Mouse (Mus musculus): ENCODE results near the gene Clic5.
A peak's percentile ranks its signal among the peaks of the same experiment; 100 is the strongest.
"Not testable (repeated sequence)": the region's sequence is repeated elsewhere in the genome, so short reads cannot be mapped to it uniquely, and the experiment has no call there.

Gene Clic5

DNA sequence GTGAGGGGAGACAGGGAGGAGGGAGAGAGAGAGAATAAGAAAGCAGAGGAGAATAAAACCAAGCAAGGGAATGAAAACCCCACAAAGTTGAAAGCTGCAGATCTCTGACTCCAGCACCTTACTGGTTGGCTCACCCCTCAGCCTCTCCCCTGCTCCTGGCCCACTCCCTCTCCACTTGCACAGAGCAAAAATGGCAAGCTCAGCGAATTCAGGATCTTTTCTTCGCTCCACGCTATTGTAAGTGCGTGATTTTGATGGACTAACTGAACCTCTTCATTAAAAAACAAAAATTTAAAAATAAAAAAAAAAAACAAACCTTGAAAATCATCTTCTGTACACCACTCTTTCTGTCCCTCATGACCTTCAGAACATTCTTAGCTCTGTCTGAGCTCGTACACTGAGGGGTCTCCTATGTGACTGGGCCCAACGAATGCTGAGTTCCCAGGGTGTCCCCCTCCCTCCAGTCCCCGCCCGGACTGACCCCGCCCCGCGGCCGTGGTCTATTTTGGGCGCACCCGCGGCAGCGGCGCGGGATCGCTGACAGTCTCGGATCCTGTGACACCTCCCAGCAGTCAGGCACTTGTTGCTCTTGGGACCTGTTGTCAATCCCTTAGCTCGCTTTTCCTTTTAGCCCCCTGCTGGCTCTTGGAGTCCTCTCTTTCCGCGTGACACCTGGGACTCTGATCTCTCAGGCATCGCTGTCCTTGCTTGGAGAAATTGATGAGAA is at the start of gene Clic5:
Clic5 (plus strand) TSS at position 543 of the 727 bp plus-strand sequence.
- DNase-seq (ENCODE audit: low spot score in 2 of 2): peak; percentile 26 to 27

DNA sequence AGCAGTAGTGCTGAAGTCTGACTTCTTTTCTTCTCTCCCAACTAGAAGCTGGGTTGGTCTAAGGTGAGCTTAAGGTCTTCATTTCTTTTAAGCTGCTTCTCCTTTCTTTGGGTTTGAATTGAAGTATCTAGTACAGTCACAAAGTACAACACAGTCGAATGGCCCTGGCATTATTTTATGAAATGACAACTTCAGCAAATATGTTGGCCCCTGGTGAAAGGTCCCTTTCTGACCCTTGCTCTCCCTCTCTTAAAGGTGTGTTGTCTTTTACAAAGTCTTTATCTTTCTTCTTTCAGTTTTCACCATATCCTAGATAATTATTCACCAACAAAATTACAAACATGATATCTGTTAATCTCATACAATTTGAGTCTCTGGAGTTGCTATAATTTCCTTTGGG is 42.6 kb upstream of the Clic5 start:
- DNase-seq (ENCODE audit: low spot score in 2 of 2): no peak

DNA sequence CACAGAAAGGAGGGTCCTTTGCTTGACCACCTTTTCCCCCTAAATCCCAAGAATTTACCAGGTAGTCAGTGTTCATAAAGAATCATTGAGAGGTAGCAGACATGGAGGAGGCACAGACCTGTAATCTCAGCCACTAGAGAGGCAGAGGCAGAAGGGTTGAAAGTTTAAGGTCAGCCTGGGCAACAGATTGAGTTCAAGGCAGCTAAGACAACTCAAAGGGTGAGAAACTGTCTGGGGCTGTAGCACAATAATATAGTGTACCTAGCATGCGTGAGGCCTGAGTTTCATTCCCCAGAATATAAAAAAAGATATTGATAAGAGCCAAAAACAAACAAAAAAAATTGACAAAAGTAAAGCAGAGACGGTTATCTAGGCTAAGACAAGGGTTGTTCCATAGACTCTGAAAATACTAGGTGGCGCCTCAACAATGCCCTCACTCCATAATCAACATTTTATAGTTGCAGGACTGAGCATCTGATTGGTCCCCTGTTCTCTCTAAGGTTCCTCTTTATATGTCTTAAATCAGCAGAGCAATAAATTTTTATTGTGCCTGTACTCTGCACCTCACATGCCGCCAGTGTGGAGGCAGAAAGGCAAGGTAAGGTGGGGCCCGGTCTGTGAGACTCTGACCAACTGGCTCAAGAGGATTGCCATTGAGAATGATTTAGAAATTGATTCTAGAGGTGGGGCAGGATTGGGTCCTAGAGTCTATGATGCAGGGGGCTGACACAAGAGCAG is 40.1 kb upstream of the Clic5 start:
- DNase-seq (ENCODE audit: low spot score in 2 of 2): no peak

DNA sequence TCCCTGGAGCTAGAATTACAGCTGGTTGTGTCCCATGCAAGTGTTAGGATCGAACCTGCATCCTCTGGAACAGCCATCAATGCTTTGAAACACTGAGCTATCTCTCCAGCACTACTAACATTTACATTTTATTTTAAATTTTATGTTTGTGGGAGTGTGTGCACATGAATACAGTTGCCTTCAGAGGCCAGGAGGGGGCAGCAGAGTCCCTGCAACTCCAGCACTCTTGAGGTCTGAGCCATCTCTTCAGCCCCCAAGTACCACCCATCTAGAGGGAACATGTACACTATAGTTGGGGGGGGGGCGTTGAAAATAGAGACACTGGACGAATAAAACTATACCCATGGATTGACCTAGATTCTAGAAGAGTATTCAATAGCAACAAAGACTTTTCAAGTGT is 37.3 kb upstream of the Clic5 start:
- DNase-seq (ENCODE audit: low spot score in 2 of 2): peak in 1 of 2 experiments; percentile 44

DNA sequence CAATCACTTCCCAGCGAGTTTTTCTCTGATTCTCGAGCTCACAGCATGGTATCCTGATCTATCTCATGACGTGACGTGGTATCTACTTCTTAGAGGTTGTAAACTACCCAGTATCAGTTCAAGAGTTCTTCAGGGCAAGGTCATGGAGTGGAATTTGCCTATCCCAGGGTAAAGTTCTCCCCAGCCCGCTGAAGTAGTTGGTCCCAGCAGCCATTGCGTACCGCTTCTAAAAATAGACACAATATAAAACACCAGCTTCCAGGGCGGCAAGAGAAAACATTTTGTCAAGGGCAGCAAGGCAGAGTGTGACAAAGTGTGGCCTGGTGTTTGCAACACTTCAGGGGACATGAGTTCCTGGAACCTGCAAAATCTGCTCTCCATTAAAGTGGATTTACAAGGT is 36.5 kb upstream of the Clic5 start:
- no peak for DNase-seq (ENCODE audit: low spot score in 2 of 2)

DNA sequence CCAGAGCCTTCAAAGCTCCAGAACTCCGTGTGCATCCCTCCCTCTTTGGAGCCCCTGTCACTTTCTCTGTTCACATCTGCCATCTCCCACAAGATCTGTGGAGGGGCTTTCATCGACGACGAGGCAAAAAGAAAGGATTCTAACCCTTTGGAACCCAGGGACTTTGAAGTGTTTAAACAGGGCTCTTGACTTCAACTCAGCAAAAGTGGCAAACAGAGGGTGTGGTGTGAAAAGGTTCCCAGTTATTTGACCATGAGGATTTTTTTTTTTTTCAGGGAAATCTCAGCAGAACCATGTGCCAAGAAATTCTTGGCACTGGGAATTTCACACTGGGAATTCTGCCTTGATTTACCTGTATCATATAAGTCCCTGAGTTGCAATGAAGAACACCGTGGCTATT is 34.5 kb upstream of the Clic5 start:
- DNase-seq (ENCODE audit: low spot score in 2 of 2): no peak

DNA sequence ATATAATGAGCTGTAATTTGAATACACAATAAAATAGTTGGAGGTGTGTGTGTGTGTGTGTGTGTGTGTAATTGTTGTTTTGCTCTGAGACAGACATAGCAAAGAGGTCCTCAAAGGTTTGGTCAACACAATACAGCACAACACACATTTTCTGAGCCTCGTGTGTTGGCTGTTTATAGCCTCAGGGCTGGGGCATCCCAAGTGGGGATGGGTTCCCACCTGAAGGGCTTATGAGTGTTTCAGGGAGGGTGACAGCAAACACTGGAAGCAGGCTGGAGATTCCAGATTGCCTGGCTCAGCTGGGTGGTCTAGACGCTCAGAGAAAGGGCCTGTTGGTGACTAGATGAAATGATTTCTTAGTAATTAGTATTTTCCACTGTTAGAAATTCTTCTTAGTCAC is 33.2 kb upstream of the Clic5 start:
- no peak for DNase-seq (ENCODE audit: low spot score in 2 of 2)

DNA sequence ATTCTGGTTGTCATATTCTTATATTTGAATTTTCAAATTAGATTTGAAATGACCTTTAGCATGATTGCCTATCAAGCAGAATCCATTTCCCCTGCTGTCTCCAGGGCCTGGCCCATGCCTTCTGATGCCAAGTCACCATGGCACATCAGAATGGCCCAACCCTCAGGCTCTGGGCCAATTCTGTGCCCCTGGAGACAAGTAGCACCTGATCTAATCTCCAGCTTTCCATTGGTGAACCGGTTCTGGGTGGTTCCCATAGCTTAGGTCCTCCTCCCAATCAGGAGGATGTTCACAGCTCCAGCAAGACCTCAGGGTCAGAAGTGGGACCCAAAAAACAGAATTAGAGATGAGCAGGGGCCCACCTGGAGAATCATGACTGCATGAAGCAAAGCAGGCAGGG is 30.2 kb upstream of the Clic5 start:
- no peak for DNase-seq (ENCODE audit: low spot score in 2 of 2)

DNA sequence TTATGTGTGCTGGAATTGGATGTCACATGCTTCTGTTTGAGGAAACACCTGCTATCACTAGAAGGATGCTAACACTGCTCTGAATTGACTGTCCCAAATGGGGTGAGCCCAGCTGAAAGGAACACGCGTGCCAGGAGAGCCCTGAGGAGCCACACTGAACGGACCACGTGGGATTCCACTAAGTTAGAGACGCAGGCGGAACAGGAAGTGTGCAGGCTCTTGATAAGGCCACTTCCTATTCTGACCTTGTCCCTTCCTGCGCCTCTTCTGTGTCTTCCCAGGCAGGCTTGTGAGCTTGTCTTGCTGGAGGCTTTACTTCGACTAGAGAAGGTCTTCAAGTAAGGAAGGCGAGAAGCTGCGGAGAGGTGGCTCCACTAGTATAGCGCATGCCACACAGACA is 27.9 kb upstream of the Clic5 start:
- no peak for DNase-seq (ENCODE audit: low spot score in 2 of 2)

DNA sequence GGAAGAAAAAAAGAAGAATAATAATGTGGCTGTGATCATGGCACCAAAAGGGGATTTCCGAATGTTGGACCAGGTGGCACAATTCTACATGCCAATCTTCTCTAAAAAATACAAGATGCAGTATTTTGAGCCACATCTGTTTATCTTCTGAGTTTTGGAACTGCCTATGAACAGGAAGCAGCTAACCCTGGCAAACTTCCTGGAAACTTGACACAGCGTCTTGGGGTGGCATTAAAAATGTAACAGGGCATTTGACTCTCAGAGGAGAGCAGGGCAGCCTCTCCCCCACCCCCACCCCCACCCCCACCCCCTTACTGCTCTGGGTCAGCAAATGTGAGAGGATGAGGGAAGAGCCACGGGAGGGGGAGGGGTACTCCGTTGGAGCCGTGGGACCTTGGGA is 25.9 kb upstream of the Clic5 start:
- no peak for DNase-seq (ENCODE audit: low spot score in 2 of 2)

DNA sequence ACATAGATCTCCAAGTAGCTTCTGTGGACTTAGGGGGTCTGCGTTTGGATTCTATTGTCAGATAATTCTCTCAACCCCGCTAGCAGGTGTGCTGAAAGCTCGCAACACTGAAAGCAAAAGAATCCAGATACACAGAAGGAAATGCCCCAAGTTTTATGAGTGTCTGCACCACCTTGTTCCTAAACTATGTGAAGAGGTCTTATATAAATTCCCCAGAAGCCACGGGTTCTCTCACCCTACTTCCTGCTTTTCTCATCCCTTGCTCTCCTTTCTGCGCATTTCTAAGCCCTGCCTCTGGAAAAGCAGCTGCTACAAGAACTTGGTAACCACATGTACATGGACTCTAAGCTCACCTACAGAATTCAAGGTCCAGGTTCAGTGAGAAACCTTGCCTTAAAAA is 25.4 kb upstream of the Clic5 start:
- DNase-seq (ENCODE audit: low spot score in 2 of 2): no peak

DNA sequence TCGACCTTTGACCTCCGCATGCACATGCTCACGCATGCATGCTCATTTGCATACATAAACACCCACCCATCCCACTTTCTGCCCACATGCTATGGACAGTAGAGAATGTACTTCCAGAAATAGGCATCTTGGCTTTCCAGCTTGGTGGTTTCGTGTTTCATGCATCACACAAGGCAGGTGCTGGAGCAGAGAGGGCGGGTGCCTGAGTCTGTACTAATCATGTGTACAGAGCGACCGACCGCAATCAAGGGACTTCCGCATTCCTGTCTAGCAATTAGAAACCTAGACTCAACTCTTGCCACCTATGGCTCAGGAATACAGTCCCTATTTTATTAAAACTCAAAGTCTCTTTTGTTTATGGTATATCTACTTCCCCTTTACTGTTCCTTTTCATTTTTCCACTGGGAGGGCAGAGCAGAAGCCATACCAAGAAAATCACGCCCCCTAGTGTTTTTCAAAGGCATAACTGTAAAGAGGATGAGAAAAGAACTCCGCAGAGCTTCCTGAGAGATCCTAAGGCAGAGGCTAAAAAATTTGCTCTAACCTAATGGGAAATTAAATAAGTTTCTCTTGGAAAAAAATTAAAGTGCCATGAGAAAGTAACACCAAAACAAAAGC is 22.5 kb upstream of the Clic5 start:
- DNase-seq (ENCODE audit: low spot score in 2 of 2): no peak

DNA sequence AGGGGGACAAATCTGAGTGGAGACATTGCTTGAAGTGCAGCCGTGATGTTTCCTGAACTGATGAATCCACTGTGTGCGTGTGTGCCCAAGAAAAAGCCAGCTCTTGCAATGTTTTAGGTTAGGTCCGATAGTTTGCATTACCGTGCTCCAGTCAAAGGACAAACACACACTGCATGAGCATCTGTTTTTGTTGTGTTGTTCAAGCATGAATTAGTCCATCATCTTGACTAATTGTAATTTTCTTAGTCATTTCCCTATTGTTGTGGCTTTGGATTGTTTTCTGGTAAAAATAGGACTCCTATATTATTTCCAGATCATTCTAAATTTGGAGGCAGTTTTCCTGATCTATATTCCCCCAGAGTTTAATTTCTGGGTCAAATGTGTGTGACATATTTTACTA is 18.7 kb upstream of the Clic5 start:
- no peak for DNase-seq (ENCODE audit: low spot score in 2 of 2)

DNA sequence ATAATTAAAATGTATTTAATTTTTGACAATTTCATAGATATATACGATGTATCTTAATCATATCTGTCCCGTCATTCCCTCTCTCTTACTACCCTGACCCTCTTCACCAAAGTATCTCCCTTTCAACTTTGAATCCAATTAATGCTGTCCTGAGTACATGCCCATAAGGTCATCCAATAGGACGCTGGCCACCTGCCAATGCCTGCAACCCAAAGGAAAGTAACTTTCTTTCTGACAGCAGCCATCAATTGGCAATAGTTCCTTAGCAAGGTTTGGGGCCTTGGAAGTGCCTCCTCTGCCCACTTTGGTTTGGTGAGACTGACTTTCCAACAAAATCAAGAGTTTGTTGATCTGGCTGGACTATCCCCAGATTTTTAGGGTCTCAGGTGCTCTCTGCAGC is 18.1 kb upstream of the Clic5 start:
- no peak for DNase-seq (ENCODE audit: low spot score in 2 of 2)

DNA sequence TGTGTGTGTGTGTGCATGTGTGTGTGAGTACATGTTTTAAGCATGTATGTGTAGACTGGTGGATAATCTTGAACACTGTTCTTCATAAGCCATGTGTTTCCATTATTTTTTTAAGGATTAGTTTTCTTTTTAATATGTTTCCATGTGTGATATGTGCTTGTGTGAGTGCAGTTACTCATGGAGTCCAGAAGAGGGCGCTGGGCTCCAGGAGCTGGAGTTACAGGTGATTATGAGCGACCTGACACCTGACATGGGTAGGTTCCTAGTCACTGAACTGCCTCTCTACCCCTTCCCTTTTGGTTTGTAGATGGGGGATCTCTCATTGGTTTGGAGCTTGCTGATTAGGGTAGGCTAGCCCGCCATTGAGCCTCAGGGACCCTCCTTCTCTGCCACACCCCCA is 16.5 kb upstream of the Clic5 start:
- no peak for DNase-seq (ENCODE audit: low spot score in 2 of 2)

DNA sequence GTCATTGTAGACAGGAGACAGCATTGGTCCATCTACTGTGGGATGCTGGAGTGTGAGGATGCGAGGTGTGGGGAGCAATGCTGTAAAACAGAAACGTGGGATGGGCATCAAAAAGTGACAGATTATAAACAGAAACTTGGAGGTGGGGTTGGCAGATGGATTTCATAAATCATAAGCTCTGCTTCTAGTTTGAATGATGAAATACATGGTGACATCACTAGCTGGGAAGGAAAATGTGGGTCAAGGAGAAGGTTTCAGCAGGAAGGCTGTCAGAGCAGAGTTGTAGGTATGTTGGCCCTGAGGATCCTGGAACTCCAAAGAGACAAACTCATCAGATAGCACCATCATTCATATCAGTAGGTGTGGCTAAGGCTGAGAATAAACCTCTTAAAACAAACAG is 15.0 kb upstream of the Clic5 start:
- DNase-seq (ENCODE audit: low spot score in 2 of 2): no peak

DNA sequence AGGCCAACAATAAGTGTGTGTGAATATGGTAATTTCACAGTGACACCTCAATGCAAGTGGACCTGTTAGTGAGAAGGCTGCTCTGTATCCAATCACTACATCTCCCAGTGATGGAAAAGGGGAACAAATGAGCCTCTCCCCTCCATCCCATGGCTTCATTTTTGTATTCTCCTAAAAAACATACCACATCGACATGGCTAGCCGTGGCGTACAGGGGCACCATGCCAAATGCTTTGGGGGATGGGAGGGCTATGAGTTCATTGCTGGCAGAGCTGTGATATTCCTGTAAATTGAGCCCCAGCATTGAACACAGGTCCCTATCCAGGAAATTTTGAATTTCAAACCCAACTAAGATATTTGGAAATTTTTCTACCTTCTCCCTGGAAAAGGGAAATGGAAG is 11.1 kb upstream of the Clic5 start:
- no peak for DNase-seq (ENCODE audit: low spot score in 2 of 2)

DNA sequence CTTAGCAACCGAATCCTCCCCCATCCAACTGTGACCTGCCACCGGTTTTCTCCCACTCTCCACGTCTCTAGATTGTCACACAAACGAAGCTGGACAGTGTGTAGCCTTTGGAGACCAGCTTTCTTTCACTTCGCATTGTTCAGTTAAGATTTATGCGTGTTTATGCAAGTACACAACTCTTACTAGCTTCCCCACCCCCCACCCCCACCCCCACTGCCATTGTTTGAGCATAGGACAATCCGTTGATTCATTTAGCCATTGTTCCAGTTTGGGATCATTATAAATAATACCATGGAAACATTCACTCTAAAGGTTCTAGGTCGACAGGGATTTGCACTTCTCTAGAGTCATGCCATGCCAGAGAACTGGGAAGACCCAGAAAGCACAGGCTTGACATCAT is 7.0 kb upstream of the Clic5 start:
- no peak for DNase-seq (ENCODE audit: low spot score in 2 of 2)

DNA sequence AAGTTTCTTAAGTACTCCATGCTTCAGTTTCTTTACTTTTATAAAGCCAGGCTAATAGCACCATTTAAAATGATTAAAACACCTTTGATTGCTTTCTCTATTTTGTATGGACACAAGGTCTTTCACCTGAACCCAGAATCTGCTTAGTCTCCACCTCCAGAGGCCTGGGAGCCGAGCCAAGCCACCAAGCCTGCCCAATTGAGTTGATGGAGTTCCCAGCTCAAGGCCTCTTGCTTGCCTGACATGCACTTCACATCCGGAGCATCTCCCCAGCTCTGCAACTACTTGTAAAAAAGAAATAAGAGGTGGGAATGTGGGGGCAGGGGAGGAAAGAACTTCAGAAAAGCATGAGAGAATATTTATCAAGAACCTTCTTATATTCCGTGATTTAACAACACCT is 1.5 kb upstream of the Clic5 start:
- DNase-seq (ENCODE audit: low spot score in 2 of 2): no peak

DNA sequence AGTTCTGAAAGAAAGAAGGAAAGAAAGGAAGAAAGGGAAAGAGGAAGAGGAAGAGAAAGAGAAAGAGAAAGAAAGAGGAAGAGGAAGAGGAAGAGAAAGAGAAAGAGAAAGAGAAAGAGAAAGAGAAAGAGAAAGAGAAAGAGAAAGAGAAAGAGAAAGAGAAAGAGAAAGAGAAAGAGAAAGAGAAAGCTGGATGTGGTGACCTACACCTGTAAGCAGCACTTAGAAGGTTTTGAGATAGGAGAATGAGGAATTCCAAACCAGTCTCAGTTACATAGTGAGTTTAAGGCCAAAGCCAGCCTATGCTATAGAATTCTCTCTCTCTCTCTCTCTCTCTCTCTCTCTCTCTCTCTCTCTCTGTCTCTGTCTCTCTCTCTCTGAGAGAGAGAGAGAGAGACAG is 847 bp upstream of the Clic5 start:
- not testable (repeated sequence) for DNase-seq (ENCODE audit: low spot score in 2 of 2)

DNA sequence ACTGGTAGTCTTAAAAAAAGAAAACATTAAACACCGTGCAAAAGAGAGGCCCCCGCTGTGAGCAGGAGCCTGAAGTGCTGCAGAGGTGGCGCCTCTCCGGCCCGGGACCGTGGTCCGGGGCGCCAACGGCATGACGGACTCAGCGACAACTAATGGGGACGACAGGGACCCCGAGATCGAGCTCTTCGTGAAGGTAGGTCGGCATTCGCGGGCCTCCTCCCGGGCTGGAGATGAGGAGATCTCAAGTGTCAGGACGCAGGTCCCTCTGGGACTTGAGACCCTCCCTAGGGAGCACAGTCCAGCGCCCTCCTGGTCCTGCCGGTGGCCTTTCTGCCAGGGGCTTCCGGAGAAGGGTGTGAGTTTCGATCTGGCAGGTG is 373 bp downstream of the Clic5 start:
- no peak for DNase-seq (ENCODE audit: low spot score in 2 of 2)

DNA sequence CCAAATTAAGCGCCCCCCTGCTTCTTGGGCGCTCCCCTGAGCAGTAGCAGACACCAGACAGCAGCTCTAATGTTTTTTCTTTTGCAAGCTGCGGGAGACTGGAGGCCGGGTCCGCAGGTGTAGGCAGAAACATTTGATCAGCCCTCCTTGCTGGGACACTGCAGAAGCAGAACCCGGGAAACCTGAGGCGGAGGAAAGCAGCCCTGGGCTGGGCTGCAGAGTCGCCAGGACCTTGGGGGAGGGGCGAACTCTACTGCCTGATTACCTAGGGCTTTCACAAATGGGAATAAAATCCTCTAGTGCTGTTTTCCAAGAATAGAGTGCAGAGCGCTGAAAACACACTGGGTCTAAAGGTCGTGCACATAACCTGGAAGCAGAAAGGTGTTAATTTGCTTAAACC is 1.3 kb downstream of the Clic5 start:
- DNase-seq (ENCODE audit: low spot score in 2 of 2): no peak

DNA sequence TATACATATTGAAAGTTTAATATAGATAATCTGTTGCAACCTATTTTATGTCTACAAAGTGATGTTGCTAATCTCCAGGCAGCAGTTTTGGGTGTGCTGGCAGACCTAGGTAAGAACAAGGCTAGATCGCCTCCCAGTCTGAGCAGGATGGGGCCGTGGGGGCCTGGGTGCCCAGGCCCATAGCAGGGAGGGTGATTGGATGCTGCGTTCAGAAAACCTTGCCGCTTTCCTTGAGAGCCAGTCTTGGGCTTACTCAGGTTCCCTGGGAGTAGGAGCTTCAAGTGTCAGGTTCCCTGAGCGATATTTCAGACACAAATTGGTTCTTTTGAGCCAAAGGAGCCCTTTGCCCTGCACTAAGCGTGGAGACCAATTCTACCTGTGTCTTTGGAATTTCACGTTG is 1.9 kb downstream of the Clic5 start:
- DNase-seq (ENCODE audit: low spot score in 2 of 2): no peak
